Mouse (Mus musculus) erythroid progenitor cell, adult 5-6 weeks (primary cell): ENCODE data around the gene Atpaf1. TPM values are rescaled to one million over a fixed set of nuclear protein-coding genes. Genes with fewer than 3 reads are reported as not detected.

Experiments
- ATAC-seq: replicated peaks from 2 replicates; pipeline ENCODE4 v1.8.0; 2016; ENCODE audit warnings: moderate number of reproducible peaks, mild to moderate bottlenecking, moderate TSS enrichment, inconsistent platforms; ENCODE audit not compliant: poor library complexity, low FRiP score, severe bottlenecking
- total RNA-seq, 2 experiments: library from RNA; stranded (forward) in 1 of 2; stranded (reverse) in 1 of 2; fragments of 150-400 nt in 1 of 2; fragments of 186-747, 209-891 nt in 1 of 2; gene quantifications; 2 replicates each; pipeline versions ENCODE4 v1.2.3 to v1.2.4; 2015 to 2017; ENCODE audit warnings: low replicate concordance in 2 of 2

Gene Atpaf1
- total RNA-seq, 2 experiments from 2014 or later, result 4.2 to 14.3 TPM

DNA sequence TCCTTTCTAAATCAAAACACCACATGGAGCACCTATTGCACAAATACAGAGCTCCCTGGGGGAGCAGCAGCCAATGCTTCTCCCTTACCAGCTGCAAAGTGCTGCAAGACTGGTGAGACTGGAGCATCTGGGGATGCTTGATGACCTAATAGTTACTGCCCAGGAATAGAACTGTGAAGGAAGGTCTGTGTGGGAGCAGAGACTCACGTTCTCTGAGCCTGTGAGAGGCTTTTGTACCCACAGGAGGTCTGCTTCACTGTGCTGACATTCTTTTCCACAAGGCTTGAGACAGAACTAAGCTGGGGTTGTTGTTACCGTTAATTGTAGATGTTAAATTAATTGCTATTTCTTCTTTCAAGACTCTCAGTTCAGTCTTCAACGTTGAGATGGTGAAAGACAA, 6.3 kb downstream of the Atpaf1 start:
- ATAC-seq, result no peak

DNA sequence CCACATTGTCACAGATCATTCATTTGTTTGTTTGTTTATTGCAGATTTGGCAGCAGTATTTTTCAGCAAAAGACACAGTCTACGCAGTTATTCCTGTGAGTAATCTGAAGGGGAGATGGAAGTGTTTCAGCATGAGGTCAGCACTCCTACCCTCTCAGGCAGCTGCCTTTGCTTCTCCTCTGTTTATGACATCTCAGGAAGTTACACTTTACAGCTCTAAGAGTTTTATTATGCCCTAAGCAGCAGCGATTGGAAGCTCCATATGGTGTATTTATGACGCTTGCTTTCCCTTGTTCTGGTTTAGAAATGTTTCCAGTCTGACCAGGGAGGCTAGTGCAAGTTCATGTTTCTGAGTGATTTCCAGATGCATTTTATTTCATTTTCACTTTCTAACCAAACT, 10.7 kb downstream of the Atpaf1 start:
- ATAC-seq, result no peak

DNA sequence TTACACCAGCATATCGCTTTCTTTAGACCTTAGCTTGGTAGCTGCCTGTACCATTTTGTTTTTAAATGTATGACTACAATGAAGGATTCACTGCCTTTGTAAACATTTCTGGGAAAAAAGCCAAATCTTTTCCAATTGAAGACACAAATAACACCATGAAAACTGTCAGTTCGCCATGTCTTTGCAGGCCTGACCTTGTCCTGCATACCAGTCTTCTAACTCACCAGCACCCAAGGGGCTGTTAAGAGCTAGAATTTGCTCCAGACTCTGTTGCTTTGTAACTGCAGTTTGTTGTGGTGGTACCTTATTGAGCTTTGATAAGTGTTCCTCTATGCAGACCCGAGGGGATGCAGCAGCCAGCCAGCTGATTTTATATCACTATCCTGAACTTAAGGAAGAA, 15.4 kb downstream of the Atpaf1 start:
- no peak for ATAC-seq

GRCm38 (mm10) chr4:115812326-115812725, 27.7 kb downstream of the Atpaf1 start:
- ATAC-seq, result no peak

- no peak for ATAC-seq
Observed at GRCm38 (mm10) chr4:115815606-115816005, 31.0 kb downstream of the Atpaf1 start.

DNA sequence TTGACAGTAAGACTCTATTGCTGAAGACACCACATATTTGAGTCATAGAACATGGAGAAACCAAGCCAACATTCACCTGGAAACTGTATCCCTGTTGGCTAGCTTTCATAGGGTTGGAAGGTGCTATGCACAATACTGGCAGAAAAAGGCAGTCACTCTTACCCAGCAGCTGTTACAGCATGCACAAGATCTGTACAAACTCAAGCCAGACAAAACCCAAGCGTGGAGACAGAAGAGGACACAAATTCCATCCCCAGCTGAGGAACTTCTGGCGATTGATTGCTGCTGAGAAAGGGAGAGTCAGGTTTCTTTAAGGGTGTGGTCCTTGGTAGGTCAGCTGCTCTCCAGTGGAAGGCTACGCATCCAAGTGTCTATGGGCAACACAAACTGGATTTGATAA, 35.6 kb downstream of the Atpaf1 start:
- no peak for ATAC-seq

DNA sequence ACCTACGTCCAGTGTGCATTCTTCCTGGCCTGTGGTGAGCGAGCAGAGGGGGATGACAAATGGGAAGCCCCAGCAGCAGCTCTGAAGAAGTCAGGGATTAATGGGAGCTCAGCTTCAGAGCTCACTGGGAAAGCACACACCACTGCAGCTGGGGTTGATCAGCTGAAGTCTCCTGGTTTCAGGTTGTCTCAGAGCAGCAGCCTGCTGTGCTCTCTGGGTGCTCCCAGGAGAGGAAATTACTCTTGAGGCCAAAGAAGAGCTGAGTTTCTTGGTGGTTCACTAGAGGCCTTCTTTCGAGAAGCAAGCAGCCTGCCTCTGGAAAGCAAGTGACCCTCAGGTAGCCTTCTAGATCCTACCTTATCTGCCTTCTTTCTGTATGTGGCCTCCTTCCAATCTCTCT, 36.3 kb downstream of the Atpaf1 start:
- ATAC-seq, result no peak

GRCm38 (mm10) chr4:115821431-115821830, 36.8 kb downstream of the Atpaf1 start:
- ATAC-seq, result no peak

- no peak for ATAC-seq
Observed at GRCm38 (mm10) chr4:115821928-115822327, 37.3 kb downstream of the Atpaf1 start.

- peak; percentile 55 for ATAC-seq
Observed at GRCm38 (mm10) chr4:115824178-115824577, 39.6 kb downstream of the Atpaf1 start.

GRCm38 (mm10) chr4:115825271-115825670, 40.7 kb downstream of the Atpaf1 start:
- no peak for ATAC-seq

DNA sequence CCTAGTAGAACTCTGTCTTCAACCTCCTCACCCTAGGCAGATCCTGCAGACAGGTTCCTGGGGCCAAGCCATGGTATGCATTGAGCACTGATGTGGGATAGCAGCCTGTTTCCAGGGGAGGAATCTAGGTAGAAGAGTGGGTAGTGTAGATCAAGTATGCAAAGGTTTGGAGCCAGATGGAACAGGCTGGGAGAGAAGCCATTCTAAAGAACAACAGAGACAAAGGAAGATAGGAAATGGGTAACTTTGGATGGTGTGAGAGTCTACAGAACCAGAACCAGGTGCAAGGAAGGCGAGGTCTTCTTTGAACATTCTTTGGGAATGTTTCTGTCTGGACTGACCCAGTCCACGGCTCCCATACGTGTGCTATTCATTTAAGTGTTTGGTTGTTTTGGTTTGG, 42.5 kb downstream of the Atpaf1 start:
- no peak for ATAC-seq

DNA sequence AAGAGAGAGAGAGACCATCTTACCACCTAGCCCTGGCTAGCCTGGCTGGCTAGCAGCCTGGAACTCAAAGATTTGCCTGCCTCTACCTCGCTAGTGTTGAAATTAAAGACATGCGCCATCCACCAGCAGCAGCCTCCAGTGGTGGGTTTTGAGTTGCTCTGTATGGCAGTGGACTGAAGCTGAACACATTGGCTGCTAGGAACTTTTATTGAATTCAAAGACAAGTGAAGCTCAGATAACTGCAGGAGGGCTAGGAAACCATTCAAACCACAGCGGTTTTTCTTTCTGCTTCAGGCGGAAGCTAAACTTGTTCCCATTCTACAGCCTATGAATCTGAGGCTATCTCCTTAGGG, 42.9 kb downstream of the Atpaf1 start:
- no peak for ATAC-seq

GRCm38 (mm10) chr4:115827888-115828571, 43.4 kb downstream of the Atpaf1 start, which contains the start of gene Mob3c:
TSS of gene Mob3c (plus strand) at chr4:115828092.
- peak; percentile 85 for ATAC-seq

DNA sequence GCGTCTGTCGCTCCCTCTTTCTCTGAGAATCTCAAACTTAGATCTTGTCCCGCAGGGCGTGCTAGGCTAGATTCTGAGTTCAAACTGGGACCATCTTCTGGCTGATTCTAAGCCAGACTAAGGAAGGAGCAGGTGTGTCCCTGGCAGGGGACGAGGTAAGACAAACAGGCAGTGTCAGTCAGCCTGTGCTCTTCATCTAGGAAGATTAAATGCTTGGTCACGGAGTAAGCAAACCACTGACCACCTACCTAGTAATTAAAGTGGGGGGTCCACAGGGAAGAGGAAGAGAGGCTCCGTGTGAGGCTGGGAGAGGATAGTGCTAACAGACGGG, 43.9 kb downstream of the Atpaf1 start:
- no peak for ATAC-seq

DNA sequence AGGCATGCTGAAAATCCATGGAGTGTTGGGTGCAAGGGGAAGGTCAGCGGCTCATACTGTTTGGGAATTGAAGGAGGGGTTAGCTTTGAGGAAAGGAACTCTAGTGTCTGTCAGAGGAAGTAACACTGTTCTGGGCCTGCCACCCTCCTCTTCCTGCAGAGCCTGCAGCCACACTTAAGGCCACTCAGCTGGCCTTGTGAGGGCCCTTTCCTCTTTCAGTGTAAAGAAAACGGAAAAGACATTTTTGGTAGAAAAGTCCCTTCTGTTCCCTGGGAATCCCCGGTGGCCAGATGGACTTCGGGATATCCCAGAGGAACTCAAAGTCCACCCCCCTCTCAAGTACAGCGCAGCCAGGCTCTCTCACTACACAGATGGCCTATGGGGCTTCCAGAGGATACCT, 45.9 kb downstream of the Atpaf1 start:
- no peak for ATAC-seq

- no peak for ATAC-seq
Observed at GRCm38 (mm10) chr4:115831221-115831620, 46.6 kb downstream of the Atpaf1 start.

- ATAC-seq, result no peak
Observed at GRCm38 (mm10) chr4:115832040-115832439, 47.4 kb downstream of the Atpaf1 start.

GRCm38 (mm10) chr4:115835576-115835975, 51.0 kb downstream of the Atpaf1 start:
- no peak for ATAC-seq

DNA sequence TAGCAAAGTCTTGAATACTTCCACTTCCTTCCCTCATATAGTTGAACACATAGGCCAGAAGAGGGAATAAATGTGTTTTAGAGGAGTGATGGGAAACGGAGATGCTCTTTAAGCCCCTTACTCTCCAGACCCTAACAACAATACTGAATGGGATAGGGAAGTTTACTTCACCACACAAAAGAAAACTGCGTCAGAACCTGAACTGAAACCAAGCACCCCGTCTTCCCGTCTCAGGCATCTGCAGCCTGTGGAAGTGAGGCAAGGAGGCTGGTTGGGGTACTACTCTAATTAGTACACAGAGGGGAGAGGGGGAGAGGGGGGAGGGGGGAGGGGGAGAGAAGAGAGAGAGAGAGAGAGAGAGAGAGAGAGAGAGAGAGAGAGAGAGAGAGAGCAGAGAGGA, 53.6 kb downstream of the Atpaf1 start:
- no peak for ATAC-seq

- peak; percentile 98 for ATAC-seq
Observed at GRCm38 (mm10) chr4:115838696-115839641, 54.4 kb downstream of the Atpaf1 start, which contains the start of gene Mknk1. TSS of gene Mknk1 (plus strand) at chr4:115839198.
